Mouse (Mus musculus): Measurements from ENCODE around the gene Unc119.

DNA sequence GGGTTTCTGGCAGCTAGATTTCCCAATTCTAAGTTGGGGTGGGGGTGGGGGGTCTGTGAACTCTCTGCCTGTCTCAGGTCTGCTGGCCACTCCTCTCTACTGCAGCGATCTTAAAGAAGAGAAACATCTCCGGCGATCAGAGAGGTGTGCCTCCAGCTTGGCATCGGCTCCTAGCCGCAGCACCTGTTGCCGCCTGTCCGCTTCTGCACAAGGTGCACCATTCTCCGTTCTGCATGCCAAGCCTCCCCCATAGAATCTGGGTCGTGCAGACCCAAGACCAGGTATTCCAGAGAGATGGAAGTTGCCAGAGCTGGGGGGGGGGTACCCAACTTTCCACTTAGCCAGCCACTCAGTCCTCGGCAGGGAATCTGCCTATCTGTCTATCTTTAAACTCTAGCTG, 42.5 kb downstream of the Unc119 start:
- TF ChIP-seq CTCF (IDR thresholded peaks at IDR 0.05; ENCODE audit: low read depth, low read length) = no peak
- TF ChIP-seq POLR2A (IDR thresholded peaks at IDR 0.05; ENCODE audit: borderline replicate concordance, low read depth, low read length) = no peak
